Mouse (Mus musculus): Measurements from ENCODE around the gene Ankfn1.

Ankfn1 gene

GRCm38 (mm10) chr11:89676922-89677321 lies 100.5 kb downstream of the Ankfn1 start:
- DNase-seq (ENCODE audit: low read depth, low spot score): no peak

DNA sequence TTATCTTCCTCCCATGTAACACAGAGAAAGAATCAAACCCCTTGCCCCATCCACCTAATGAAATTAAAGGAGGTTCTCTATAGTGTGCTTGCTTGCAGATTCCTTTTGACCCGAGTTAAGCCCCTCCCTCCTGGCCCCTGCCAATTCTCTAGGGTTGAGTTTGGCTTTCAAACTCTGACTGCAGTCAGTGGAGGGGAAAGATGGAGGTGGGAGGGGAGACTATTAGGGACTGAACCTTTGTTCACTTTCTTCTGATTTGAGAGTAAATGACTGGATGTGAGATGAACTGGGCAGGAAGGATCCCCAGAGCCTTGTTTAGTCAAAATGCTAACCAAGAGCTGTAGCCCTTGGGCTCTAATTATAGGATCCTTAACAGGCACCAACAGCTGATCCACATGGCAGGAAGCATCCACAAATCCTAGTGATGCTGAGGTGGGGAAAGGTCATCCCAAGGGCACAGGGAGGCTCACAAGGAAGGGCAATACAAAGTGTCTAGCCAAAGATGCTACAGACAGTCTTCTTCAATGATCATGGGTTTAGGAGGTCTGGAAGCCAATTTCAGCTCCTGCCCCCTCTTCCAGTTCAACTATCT lies 103.4 kb downstream of the Ankfn1 start:
- no peak for DNase-seq (ENCODE audit: low read depth, low spot score)

DNA sequence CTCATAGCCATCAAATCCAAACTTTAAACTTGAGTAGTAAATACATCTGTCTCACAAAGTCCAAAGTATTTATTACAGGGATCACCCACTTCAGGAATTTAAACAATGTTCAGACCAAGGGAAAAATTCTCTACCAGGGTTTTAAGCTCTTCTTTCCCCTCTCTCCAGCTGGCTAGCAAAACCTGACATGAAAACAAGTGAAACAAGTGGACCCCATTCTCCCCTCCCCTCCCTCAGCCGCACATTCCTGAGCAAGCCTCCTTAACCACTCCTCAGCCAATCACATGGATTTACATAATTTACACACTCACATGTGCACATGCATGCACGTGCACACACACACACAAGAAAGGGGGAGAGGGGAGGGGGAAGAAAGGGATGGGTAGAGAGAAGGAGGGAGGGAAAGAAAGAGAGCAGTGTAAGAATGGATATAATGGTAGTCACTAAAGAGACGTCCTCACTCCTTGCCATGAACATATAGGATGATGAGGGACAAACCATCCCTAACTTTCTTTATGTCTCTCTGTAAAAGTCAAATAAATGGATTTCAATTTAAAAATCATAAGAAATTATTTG lies 104.9 kb downstream of the Ankfn1 start:
- no peak for DNase-seq (ENCODE audit: low read depth, low spot score)

GRCm38 (mm10) chr11:89665170-89665880 lies 112.1 kb downstream of the Ankfn1 start:
- no peak for DNase-seq (ENCODE audit: low read depth, low spot score)

DNA sequence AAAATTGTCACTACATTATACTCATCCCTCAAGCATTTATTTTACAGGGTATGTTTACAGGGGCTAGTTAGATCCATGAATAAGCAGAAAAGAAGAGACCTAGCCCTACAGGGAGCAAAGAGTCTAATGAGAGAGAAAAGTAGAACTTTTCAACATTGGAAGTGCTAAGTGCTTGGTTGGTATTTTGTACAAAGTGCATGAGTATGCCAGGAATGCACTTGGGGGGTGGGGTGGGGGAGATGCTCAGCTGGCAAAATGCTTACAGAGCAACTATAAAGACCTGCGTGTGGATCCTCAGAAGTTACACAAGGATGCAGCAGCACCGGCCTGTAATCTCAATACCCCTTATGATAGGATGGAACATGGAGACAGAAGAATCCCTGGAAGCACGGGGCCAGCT lies 118.4 kb downstream of the Ankfn1 start:
- DNase-seq (ENCODE audit: low read depth, low spot score): no peak

- no peak for DNase-seq (ENCODE audit: low read depth, low spot score)
Measured at GRCm38 (mm10) chr11:89656556-89656955, 120.9 kb downstream of the Ankfn1 start.

- DNase-seq (ENCODE audit: low read depth, low spot score): no peak
Measured at GRCm38 (mm10) chr11:89635740-89636139, 141.7 kb downstream of the Ankfn1 start.

DNA sequence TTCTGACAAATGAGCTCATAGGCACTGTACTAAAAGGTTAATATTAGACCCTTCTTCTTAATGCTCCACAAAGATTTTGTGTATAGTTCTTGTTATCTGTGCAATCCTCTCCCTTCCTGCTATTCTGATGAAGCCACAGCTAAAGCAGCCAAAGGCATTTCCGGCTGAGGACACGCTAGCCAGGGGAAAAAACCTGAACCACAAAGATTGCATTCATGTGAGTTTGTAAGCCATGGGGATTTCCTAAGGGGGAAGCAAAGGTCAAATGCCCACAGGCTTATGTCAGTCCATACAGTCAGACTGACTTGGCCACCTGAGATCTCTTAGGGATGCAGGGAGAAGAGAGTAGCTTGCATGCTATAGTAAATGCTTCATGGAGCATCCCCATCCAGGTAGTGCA lies 146.1 kb downstream of the Ankfn1 start:
- DNase-seq (ENCODE audit: low read depth, low spot score): no peak

DNA sequence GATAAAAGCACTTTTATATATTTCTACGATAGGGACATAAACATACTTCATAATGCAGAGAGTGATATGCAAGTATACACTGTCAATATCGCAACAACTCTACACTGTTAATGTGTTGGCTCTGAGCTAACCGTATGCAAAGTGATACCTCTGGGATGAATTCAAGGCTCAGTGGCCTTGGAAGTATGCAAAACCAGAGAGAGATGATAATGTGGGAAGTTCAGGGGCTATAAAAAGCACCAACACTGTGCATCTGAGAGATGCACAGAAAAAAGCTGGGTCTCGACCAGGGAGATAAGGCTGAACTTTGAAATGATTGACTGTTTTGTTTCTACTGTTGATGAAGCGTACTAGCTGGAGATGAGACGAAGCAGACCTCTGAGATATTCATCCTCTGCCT lies 148.9 kb downstream of the Ankfn1 start:
- no peak for DNase-seq (ENCODE audit: low read depth, low spot score)

- no peak for DNase-seq (ENCODE audit: low read depth, low spot score)
Measured at GRCm38 (mm10) chr11:89627232-89627631, 150.2 kb downstream of the Ankfn1 start.

- DNase-seq (ENCODE audit: low read depth, low spot score): no peak
Measured at GRCm38 (mm10) chr11:89623698-89624445, 153.6 kb downstream of the Ankfn1 start.

GRCm38 (mm10) chr11:89619955-89620354 lies 157.5 kb downstream of the Ankfn1 start:
- DNase-seq (ENCODE audit: low read depth, low spot score): no peak

- DNase-seq (ENCODE audit: low read depth, low spot score): no peak
Measured at GRCm38 (mm10) chr11:89615806-89616205, 161.6 kb downstream of the Ankfn1 start.

DNA sequence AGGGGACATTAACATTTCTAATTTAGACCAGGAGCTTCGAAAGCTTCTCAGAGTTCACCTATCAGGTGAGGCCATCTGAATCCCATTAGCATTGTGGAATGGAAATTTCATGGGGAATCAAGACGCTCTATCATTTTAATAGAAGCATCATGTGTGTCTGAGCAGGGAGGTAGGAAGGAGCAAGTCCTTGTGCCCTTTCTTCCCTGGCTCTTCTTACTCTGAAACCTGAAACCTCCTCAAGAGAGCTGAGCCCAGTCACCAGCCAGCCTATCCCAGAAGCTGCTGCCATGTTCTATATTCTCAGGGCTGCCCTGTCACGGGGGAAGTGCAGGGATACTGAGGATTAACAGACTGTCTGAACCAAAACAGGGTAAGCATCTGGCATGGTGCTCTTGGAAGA lies 165.9 kb downstream of the Ankfn1 start:
- peak; percentile 7 for DNase-seq (ENCODE audit: low read depth, low spot score)

DNA sequence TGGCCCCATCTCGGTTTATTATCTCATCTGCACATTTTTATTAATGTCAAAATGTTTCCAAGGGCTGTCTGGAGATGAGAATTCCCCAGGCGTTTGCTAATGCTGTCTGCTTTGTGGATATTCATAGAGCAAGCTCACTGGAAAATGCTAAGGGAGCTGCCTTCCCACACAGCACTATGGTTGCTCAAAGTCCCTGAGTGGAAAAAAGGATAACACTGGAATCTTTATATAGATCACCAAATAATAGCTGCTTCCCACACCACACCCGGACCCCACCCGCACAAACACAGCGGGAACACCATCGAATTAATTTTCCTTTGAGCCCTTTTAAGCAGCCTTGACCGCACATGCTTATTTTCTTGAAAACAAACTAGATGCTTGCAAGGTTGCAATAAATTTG lies 169.4 kb downstream of the Ankfn1 start:
- no peak for DNase-seq (ENCODE audit: low read depth, low spot score)

DNA sequence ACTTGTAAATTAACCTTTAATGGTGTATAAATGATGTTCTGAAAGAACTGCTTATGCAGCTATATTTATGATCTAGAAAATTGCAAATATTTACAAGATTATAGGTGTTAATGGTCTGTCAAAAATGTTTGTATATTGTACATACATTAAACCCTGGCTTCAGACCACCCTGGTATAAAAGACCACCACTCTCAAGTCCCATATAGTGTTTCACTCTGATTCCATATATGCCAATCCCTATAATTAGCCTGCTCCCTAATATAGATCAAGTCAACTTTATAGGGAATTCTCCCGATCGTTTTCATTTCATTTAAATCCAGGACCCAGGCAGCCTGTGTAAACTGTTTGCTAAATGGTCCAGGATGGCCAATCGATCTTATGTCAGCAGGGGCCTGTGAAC lies 170.2 kb downstream of the Ankfn1 start:
- no peak for DNase-seq (ENCODE audit: low read depth, low spot score)

- DNase-seq (ENCODE audit: low read depth, low spot score): no peak
Measured at GRCm38 (mm10) chr11:89606346-89606745, 171.1 kb downstream of the Ankfn1 start.

DNA sequence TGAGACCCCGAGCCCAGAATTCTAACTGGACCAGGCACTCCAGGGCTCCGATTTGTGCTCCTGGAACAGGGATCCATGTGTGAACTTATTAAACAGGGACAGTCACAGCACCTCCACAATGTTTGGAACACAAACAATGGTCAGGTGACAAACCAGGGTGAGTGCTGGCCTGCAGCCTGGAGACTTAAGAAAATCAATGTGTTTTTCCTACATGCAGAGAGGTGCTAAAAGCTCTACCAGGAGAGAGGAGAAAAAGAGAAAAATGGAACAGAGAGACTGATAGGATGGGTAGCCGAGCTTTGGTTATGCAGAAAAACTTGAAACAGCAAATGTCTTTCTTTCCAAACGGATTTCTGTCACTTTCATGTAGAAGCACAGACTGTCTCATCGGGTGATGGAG lies 174.5 kb downstream of the Ankfn1 start:
- no peak for DNase-seq (ENCODE audit: low read depth, low spot score)

DNA sequence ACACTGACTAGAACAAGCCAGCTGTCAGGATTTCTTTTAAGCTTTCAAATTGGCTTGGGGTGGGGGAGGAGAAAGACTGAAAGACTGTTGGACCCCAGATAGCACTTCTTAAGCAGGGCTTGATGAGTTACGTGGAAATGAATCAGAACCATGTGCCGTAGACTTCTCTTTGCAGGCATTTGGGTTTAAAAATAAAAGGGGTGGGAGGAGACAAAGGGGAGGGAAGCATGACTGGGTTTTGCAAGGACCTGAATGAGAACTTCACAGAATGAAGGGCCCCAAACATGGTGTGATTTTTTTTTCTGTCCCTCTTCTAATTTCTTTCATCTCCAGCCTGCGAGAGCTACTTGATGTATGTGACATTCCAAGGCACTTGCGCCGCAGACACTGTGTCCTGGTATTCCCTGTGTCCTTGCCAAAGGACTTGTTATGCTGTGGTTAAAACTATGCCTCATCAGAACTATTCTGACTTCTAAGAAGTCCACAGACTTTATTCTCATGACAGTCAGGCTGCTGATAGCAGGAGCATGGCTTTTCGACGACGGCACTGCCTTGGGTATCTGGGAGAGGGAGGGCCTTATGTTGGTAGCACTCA lies 176.4 kb downstream of the Ankfn1 start:
- DNase-seq (ENCODE audit: low read depth, low spot score): no peak

GRCm38 (mm10) chr11:89590273-89590874 lies 187.1 kb downstream of the Ankfn1 start:
- DNase-seq (ENCODE audit: low read depth, low spot score): no peak

DNA sequence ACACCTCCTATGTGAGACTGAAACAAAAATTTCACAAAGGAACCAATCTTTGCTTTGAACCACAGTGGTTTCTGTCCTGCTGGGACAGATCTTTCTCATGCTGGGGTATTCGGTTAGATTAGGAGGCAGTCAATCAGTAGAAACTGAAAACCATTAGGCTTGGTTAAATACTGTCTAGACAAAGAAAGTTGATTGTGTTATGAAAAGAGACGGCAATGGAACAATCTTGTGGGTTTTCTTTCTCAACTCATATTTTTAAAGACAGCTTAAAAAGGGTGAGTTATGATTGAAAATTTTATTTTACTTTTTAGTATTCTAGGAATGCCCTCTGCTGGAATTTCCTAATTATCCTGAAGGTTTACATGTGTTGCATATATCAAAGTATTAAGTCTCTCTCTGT lies 191.1 kb downstream of the Ankfn1 start:
- DNase-seq (ENCODE audit: low read depth, low spot score): no peak

DNA sequence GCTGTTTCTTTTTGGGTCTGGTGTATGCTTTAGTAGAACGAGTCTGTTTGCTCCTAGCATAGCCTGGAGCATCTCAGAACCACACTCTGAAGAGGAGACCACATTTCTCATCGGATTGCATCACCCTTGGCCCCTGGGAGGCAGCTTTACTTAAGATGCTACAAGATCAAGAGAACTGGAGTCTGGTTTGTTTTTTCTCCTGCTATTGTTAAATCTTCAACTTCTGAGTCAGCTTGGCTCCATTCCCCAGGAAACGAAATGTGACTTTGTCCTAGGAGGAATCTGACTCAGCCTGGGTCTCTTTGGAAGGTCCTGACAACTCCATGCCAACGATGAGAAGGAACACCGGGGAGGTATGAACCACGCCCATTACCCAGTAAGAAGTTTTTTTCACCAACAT lies 197.6 kb downstream of the Ankfn1 start:
- DNase-seq (ENCODE audit: low read depth, low spot score): no peak

Data from embryo, embryonic 11.5 days (tissue).